Mouse (Mus musculus): Measurements from ENCODE around the gene Dlg5. TPM values are rescaled to one million over a fixed set of nuclear protein-coding genes. Genes with fewer than 3 reads are reported as not detected.

Dlg5 gene
- under 1 TPM; 0.09 to 0.11 TPM for total RNA-seq (2023)

GRCm38 (mm10) chr14:24245177-24246081 is at the start of gene Dlg5:
Gene Dlg5 (minus strand): TSS chr14:24245920.

DNA sequence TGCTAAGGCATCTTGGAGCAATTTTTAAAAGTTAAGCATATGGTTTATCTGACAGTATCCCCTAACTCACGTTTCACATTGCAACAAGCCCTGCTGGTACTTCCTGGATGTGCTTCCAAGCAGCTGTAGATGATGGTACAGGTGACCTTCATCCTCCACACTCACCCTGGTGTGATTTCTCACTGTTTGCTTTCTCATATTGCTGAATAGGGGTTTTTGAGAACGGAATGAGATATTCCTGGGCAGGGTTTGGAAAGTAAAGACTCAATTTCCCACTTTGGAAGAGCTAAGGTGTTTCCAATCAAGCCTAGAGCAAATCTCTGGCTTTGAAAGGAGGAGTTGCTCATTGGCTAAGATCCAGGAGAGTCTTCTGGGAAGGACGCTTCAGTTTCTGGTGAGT is 47.2 kb upstream of the Dlg5 start, which contains the start of gene E330034G19Rik:
Gene E330034G19Rik, plus strand, starts transcription at position 301 of the 400 bp plus-strand sequence.

Other genes with a start within 250 kb of the Dlg5 start
- gene Kcnma1, start 231.4 kb downstream of the Dlg5 start, total RNA-seq (2023), result not detected
- not detected for gene E330034G19Rik, start 47.3 kb upstream of the Dlg5 start, total RNA-seq (2023)
- 10 to 100 TPM; 11.3 to 15.1 TPM for gene Polr3a, start 241.1 kb upstream of the Dlg5 start, total RNA-seq (2023)
- 1,000 to 10,000 TPM; 1,056 to 1,114 TPM for gene Rps24, start 241.2 kb upstream of the Dlg5 start, total RNA-seq (2023)